Mouse (Mus musculus) liver, adult 2 months (tissue): ENCODE measurements at regions not wholly inside any gene's neighbourhood (a gene's known extent, or its start where the extent isn't known, plus 50 kb on each side); places are given as distances from the start of the nearest gene placed in this dataset.

Experiments used
- CTCF ChIP-seq: fragments of 200-500 bp; IDR thresholded peaks from 2 replicates; pipeline ENCODE4 v1.5.1; 2011; ENCODE audit warnings: low read depth, low read length, control low read depth
- POLR2A ChIP-seq: fragments of 200-500 bp; IDR thresholded peaks from 2 replicates; pipeline ENCODE4 v1.6.1; 2011; ENCODE audit warnings: low read length, control low read depth; ENCODE audit not compliant: insufficient read depth; ENCODE audit errors: extremely low read depth

DNA sequence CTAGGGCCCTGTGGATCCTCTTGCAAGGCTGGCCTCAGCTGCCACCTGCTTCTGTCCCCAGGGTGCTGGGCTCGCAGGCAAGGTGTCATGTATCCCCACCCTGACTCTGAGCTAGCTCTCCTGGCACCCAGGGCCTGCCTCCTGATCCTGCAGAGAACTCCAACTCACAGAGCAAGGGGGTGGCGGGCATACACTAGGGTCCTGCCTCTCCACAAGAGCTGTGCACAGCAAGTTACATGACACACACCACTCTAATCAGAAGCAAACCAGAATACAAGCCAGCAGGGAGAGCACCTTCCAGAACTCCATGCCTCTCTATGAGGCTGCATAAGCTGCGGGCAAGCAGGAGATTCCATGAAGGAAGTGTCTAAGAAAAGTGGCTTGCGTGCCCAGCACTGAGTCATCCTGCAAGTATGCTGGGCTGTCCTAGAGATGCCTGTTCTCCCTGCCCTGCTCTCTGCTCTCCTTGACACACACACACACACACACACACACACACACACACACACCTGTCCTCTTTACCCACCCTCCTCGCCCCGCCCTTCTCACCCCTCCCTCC, 208.8 kb upstream of the Arid1b start:
- TF ChIP-seq POLR2A (no peak), CTCF (no peak)
